Mouse (Mus musculus): ENCODE results near the gene Heca.
A peak's percentile ranks its signal among the peaks of the same experiment; 100 is the strongest.
"Not testable (repeated sequence)": the region's sequence is repeated elsewhere in the genome, so short reads cannot be mapped to it uniquely, and the experiment has no call there.

Gene Heca

DNA sequence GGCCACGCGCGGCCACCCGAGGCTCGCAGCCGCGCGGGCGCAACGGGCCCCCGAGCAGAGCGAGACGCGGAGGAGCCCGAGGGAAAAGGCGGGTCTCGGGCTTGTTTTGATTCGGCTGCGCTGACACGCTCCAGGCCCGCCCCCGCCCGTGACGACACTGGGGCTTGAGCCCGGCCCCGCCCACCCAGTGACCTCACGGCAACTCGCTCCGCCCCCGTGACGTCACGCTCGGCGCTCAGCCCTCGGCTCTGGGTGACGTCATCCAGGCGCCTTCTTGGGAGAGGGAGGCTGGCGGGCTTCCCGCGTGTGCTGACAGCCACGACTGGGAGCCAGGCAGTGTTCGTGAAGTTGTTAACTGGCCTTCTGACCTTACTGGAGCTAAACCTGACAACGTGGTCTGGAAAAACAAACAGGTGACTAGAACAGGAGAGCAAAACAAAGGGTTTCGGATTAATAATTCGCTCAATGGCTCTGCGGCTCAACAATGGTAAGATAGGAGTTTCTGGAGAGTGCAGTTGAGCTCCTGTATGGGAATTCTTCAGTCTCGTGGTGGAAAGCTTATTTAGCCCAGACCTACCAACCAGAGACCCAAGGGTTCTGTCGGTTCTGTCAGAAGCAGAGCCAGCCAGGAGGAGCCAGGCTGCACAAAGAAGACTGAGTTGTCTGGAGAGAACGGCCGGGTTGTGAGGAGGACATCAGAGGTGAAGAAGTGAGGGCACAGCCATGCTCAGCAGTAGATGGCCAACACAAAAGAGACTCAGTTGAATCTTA is at the start of gene Heca:
TSS of gene Heca (minus strand) at position 108 of the 771 bp plus-strand sequence.
- peak; percentile 90 for DNase-seq

DNA sequence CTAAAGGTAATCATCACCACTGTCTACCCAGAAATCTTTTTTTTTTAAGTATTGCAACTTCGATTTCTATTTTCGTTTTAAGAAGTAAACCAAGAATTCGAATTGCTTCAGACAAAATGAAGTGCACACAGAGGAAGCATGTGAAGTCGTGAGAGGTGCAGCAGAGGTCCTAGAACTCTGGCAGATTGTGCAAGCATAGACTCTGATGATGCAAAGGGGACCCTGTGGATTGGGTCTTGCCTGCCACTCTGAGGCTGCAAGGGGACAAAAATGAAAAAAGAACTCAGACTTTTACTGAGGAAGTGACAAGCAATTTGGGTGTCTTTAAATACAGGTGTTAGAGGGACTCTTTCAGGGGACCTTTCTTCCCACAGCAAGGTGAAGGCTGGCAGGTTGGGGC is 42.7 kb upstream of the Heca start:
- no peak for DNase-seq

DNA sequence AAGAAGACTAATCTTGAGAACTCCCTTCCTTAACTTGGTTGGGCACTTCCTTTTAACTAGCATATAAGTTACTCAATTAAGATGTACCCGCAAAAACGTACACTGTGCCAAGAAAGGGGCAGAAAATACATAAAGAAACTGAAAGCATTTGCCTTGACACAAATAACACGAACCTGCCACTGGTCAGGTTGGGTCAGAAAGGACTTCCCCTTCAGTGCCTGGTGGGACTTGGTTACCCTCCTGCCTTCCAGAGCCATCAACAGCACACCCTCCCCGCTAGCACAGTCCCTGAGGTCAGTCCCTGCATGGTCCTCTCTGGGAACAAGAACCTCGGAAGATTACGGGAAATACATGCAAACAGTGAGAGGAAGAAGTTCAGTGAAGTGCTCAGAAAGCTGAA is 41.3 kb upstream of the Heca start:
- no peak for DNase-seq

DNA sequence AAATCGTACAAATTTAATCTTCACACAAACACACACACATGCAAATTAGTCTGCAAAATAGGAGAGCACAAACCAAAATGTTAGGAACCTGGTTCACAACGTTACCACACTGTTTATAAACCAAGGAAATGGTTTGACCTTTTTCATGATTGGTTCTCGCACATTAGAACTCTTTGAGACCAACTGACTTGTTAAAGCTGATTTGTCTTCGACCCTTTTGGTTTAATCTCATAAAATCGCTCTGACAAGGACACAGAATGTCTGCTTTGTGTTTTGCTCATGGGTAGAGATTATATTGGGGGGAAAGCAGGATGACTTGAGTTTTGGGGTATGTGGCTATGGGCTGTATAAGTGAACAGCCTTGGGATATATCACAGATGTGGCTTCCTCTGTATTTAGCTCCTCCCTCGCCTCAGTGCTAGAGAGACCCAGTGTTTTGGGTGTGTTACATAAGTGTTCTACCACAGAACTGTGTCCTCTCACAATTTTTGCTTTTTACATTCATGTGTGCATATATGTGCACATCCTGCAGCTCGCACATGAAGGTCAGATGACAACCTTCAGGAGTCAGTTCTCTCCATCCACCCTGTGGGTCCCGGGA is 40.1 kb upstream of the Heca start:
- no peak for DNase-seq

GRCm38 (mm10) chr10:17983313-17983712 is 35.4 kb upstream of the Heca start:
- peak; percentile 16 for DNase-seq

GRCm38 (mm10) chr10:17966090-17966489 is 18.2 kb upstream of the Heca start:
- DNase-seq = no peak

DNA sequence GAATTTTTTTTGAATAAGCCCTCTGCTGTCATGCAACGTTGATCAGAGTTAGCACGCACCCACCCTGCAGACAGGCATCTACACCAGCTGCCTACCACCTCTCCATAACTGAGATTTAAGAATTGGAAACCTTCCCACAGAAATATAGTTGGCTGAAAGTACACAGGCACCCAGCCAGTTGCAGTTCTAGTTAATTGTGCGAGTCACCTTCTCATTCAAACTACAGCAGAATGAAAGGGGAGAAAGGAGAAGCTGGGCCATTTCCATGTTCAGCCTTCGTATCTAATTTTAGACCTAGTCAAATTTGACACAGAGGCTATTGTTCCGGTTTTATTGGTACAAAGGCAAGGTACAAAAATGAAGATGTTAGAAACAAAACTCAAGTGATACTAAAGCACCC is 2.9 kb upstream of the Heca start:
- no peak for DNase-seq

GRCm38 (mm10) chr10:17947175-17947906 is 526 bp downstream of the Heca start:
- peak; percentile 72 for DNase-seq

DNA sequence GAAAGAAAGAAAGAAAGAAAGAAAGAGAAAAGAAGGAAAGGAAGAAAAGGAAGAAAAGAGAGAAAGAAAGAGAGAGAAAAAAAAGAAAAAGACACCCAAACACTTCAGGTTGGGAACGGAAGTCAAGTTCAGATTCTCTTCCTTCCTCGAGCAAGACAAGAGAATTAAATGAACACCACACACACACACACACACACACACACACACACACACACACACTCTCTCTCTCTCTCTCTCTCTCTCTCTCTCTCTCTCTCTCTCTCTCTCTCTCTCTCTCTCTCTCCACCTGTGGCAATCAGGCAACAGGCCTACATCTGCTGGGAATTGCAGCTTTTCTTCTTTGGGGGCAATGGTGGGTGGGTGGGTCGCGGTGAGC is 1.1 kb downstream of the Heca start:
- not testable (repeated sequence) for DNase-seq

GRCm38 (mm10) chr10:17946046-17946445 is 1.8 kb downstream of the Heca start:
- no peak for DNase-seq

DNA sequence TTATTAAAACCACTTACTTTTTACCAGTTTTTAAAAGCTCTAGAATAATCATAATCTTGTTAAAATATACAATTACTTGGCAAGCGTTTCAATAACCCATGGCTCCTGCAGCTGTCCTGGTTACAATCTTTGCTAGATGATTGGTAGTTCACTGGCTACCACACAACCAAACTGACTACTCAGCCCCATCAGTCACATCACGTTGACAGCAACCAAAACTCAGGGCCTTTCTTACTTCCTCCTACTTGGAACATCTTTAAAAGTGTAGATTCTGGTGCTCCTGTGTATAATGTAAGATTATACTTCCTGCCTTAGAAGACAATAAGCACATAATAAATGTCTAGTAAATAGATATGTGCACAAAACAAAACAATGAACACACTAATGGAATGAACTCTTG is 14.2 kb downstream of the Heca start:
- DNase-seq = no peak

- DNase-seq = no peak
Observed at GRCm38 (mm10) chr10:17932131-17932530, 15.7 kb downstream of the Heca start.

DNA sequence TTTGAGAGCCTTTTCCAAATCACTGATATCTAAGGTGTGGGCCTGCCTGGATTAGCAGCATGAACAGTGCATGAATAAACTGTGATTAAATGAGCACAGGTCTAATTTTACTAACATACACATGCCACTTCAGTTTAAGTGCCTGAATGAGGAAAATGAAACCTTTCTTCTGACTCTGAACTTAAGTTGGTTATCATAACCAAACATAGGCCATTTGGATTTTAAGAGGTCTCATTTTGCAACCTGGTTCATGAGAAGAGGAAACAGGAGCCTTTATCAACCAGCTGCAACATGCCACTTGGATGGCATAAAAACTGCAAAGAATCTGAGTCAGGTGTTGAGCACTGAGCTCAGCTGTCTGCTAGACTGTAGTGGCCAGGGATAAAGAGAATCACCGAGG is 16.7 kb downstream of the Heca start:
- DNase-seq = no peak

DNA sequence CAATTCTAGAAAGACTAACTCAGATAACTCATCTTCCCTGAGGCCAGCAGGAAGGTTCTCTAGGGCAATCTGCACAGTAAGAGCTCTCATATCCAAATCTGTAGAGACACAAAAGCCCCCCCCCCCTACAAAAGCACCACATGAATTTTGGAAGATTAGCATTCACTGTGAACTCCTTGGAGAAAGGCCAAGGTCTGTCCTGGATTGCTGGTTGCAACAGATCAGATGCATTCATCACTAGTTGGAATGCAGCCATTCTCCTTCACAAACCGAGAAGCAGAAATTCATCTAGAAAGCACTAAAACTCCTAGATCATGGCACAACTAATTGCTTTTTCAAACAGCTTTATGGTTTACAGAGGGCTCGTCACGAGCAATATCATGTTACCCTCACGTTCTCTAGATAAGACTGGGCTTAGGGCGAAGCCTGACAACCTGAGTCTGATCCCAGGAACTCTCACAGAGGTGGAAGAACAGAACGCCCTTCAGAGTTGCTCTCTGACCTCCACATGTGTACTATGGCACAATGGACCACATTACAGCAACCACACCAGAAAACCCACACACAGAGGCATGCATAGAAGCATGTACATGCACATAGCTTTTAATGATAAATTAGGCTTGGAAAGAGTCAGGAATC is 17.3 kb downstream of the Heca start:
- no peak for DNase-seq

DNA sequence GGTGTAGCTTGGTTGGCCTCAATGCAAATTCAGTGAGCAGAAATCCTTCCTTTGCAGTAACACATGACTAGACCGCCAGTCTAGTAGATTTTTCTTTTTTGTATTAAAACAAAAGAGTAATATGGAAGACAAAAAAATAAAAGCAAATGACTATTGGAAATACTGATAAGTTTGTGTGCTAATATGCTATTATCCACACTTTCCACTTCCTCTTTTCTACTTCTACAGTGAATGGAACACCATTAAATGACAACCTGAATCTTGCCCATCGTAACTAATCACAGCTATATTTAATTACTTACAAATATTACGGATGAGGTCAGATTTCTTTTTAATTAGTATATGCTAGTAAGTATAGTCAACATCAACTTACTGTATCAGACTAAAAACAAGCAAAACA is 22.7 kb downstream of the Heca start:
- no peak for DNase-seq

DNA sequence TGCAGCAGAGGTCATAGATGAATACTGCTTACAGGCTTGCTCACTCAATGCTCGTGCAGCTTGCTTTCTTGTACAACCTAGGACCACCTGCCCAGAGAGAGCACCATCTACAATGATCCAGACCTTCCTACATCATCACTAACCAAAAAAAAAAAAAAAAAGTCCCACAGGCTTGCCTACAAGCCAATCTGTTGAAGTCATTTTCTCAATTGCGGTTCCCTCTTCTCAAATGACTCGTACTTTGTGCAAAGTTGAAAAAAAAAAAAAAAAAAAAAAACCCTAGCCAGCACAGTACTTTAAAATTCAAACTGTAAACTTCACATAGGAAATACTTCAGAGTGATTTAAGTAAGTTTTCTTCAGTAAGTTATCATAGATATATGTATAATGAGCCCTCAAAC is 23.7 kb downstream of the Heca start:
- no peak for DNase-seq

GRCm38 (mm10) chr10:17921381-17921780 is 26.5 kb downstream of the Heca start:
- no peak for DNase-seq

- DNase-seq = no peak
Observed at GRCm38 (mm10) chr10:17919971-17920370, 27.9 kb downstream of the Heca start.

DNA sequence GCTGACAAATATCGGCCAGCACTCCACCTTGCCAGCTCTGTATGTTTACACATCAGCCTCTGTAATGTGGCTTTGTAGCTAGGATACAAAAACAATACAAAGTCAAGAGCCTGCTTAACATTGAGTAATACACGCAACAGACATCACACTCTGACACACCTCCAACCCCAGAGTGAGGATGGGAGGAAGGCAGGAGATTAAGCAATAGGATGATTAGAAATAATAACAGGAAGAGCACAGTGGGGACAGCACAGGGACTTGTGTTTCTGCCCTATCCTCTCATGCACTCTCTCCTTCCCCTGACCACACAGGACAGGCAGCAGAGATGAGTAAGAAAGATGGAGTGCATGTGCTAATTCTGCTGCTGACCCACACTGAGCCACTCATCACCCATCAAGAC is 28.8 kb downstream of the Heca start:
- no peak for DNase-seq

- no peak for DNase-seq
Observed at GRCm38 (mm10) chr10:17908731-17909130, 39.1 kb downstream of the Heca start.

- not testable (repeated sequence) for DNase-seq
Observed at GRCm38 (mm10) chr10:17906405-17906804, 41.5 kb downstream of the Heca start.

GRCm38 (mm10) chr10:17903449-17903848 is 44.4 kb downstream of the Heca start:
- DNase-seq = no peak

DNA sequence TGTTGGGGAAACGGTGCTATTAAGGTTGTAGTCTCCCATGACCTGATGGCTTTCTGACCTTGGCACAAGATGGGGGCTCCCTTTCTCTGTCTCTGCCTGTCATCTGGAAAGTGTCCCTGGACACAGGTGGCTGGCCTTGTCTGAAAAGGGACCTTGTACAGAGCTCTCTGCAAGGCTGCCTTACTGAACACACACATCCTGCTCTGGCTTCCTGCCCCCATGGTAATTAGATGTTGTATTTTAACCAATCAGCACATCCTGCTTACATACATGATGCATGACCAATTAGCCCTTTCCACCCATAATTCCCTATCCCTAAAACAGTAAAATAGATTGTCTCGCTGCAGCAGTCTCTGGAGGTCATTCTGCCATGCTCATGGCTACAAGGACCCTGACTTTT is 67.1 kb downstream of the Heca start:
- DNase-seq = no peak

- no peak for DNase-seq
Observed at GRCm38 (mm10) chr10:17880038-17880437, 67.8 kb downstream of the Heca start.
